Mouse (Mus musculus) hindbrain, embryonic 16.5 days (tissue): Measurements from ENCODE around the gene Naa80. TPM values are rescaled to one million over a fixed set of nuclear protein-coding genes. Genes with fewer than 3 reads are reported as not detected.

Source experiments
- ATAC-seq: fragments of 200-750 bp; cut with Nextera tagmentation; 2 replicates; pipeline ENCODE4 v1.8.0; 2017; ENCODE audit warnings: moderate TSS enrichment, moderate library complexity
- H3K27ac ChIP-seq: fragments of 300-500 bp; sonication (generic); 2 replicates; pipeline ENCODE4 v1.5.1; 2014; ENCODE audit warnings: low read depth, mild to moderate bottlenecking, control low read depth, low read length, moderate library complexity
- H3K27me3 ChIP-seq: fragments of 300-500 bp; sonication (generic); replicated peaks from 2 replicates; pipeline ENCODE4 v1.6.1; 2014; ENCODE audit warnings: low read length; ENCODE audit not compliant: control insufficient read depth, insufficient read depth
- H3K36me3 ChIP-seq: fragments of 300-500 bp; sonication (generic); 2 replicates; pipeline ENCODE4 v1.6.1; 2014; ENCODE audit warnings: mild to moderate bottlenecking, low read length, moderate library complexity, mixed read lengths; ENCODE audit not compliant: control insufficient read depth, insufficient read depth
- H3K4me1 ChIP-seq: fragments of 300-500 bp; sonication (generic); 2 replicates; pipeline ENCODE4 v1.6.1; 2014; ENCODE audit warnings: low read depth, low read length; ENCODE audit not compliant: control insufficient read depth, insufficient read depth
- H3K4me2 ChIP-seq: fragments of 300-500 bp; sonication (generic); 2 replicates; pipeline ENCODE4 v1.6.1; 2014; ENCODE audit warnings: mild to moderate bottlenecking, low read length, control low read depth, moderate library complexity
- H3K4me3 ChIP-seq: fragments of 300-500 bp; sonication (generic); 2 replicates; pipeline ENCODE4 v1.5.1; 2014; ENCODE audit warnings: mild to moderate bottlenecking, low read length, control low read depth, moderate library complexity
- H3K9ac ChIP-seq: fragments of 300-500 bp; sonication (generic); 2 replicates; pipeline ENCODE4 v1.6.1; 2014; ENCODE audit warnings: low read depth, mild to moderate bottlenecking, control low read depth, low read length, moderate library complexity
- H3K9me3 ChIP-seq: fragments of 300-500 bp; sonication (generic); 2 replicates; pipeline ENCODE4 v1.6.1; 2014; ENCODE audit warnings: mild to moderate bottlenecking, low read length, moderate library complexity; ENCODE audit not compliant: control insufficient read depth
- WGBS: fragments of 180-500 bp; shearing (Covaris S2); extraction: QIAGEN DNeasy Blood & Tissue Kit; methylation state at CpG from one replicate; pipeline ENCODE4 v1.1.7; 2014; 5-methylcytosine and 5-hydroxymethylcytosine counted together
- polyA plus RNA-seq: library from polyadenylated mRNA; unstranded; fragments of >200 nt; fragmentation: Nextera tagmentation; extraction: Ambion mirVana; gene quantifications from 2 replicates; pipeline ENCODE4 v1.2.1, GENCODE M21; 2015

Naa80 gene
- polyA plus RNA-seq, 1 experiment from 2014 or later = 17.1 TPM

DNA sequence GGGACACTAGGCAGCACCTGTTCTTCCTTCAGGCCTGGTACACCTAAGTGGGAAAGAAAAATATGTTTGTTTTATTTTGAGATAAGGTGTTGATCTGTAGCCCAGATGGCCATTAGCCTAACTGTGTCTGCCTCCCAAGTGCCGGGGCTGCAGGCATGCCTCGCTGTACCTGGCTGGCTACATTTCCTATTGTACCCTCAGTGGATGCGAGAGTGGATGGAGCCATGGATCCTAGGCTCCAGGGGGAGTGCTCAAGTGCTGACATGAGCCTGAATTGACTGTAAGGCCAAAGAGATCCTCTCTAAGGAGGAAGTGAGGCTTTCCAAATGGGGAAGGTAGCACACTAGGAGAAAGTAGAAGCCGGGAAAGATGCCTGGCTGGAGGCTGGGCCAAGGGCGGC lies 30.7 kb upstream of the Naa80 start:
- Histone ChIP-seq H3K9ac (no peak overlapping the region), H3K4me2 (no peak overlapping the region), H3K27ac (no peak overlapping the region), H3K36me3 (peaks cover 12% of the 10 kb centered on the region), H3K4me1 (peaks cover 28% of the 10 kb centered on the region), H3K27me3 (peaks cover 23% of the 10 kb centered on the region), H3K4me3 (no peak overlapping the region), H3K9me3 (no peaks in the 10 kb centered on the region)
- no peak for ATAC-seq
- WGBS = 81% methylated on average over 5 of the region's 5 CpGs

- Histone ChIP-seq H3K9ac (no peak overlapping the region), H3K4me1 (peaks cover 31% of the 10 kb centered on the region), H3K4me3 (no peak overlapping the region), H3K4me2 (no peak overlapping the region), H3K9me3 (no peaks in the 10 kb centered on the region), H3K27ac (no peak overlapping the region), H3K36me3 (peaks cover 12% of the 10 kb centered on the region), H3K27me3 (peaks cover 24% of the 10 kb centered on the region)
- WGBS = 91% methylated on average over 10 of the region's 10 CpGs
- no peak for ATAC-seq
Observed at GRCm38 (mm10) chr9:107548820-107549219, 29.9 kb upstream of the Naa80 start.

DNA sequence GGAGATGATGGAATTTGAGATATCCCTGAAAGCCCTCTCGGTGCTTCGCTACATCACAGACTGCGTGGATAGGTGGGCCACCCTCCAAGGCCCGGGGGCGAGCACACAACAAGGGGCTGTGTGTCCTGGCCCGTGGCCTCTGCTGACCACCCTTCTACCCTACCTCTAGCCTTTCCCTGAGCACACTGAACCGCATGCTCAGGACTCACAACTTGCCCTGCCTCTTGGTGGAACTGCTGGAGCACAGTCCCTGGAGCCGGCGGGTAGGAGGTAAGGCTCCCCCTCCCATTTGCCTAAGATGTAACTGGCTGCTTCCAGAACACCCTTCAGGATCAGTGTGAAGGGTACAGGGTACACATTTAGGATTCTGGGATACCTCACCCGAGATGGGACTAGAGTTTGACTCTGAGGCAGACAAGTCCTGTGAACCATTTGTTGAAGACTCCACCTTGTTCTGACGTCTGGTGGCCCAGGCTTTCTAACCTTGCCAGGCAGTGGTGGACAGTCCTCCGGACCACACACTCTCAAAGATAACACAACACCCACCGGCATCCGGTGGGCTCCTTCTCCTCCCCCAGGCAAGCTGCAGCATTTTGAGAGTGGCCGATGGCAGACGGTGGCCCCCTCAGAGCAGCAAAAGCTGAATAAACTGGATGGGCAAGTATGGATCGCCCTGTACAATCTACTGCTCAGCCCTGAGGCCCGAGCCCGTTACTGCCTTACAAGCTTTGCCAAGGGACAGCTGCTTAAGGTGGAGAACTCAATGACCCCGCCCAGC lies 29.2 kb upstream of the Naa80 start:
- H3K4me2 ChIP-seq = no peak overlapping the region
- peaks cover 5% of the 10 kb centered on the region for H3K36me3 ChIP-seq
- peaks cover 24% of the 10 kb centered on the region for H3K27me3 ChIP-seq
- WGBS = 85% methylated on average over 20 of the region's 20 CpGs
- no peak overlapping the region for H3K4me3 ChIP-seq
- no peak for ATAC-seq
- no peak overlapping the region for H3K9ac ChIP-seq
- H3K27ac ChIP-seq = no peak overlapping the region
- peaks cover 32% of the 10 kb centered on the region for H3K4me1 ChIP-seq
- H3K9me3 ChIP-seq = no peaks in the 10 kb centered on the region

DNA sequence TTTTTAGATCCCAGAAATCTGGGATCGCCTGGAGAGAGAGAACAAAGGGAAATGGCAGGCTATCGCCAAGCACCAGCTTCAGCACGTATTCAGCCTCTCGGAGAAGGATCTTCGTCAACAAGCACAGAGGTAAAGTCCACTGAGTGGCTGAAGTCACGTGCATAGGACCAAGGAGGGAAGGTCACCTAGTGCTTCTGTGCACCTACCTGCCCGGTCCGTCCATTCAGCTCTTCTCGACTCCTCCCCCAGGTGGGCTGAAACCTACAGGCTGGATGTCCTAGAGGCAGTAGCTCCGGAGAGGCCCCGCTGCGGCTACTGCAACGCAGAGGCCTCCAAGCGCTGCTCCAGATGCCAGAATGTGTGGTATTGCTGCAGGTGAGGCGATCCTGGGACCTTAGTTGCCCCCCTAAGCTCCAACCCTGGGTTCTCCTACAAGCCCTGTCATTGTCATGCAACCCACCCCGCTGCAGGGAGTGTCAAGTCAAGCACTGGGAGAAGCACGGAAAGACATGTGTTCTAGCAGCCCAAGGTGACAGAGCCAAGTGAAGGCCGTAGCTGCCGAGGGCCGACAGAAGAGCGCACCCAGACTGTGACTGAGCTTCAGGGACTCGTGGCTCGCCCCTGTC lies 28.1 kb upstream of the Naa80 start:
- Histone ChIP-seq H3K27ac (no peak overlapping the region), H3K27me3 (peaks cover 24% of the 10 kb centered on the region), H3K9me3 (no peaks in the 10 kb centered on the region), H3K4me2 (peak overlapping the region; percentile 73), H3K4me3 (peak overlapping the region; percentile 43; the same call in 1 of the 2 replicates), H3K36me3 (no peaks in the 10 kb centered on the region), H3K4me1 (peaks cover 31% of the 10 kb centered on the region), H3K9ac (no peak overlapping the region)
- no peak for ATAC-seq
- WGBS = 33% methylated on average over 23 of the region's 23 CpGs

DNA sequence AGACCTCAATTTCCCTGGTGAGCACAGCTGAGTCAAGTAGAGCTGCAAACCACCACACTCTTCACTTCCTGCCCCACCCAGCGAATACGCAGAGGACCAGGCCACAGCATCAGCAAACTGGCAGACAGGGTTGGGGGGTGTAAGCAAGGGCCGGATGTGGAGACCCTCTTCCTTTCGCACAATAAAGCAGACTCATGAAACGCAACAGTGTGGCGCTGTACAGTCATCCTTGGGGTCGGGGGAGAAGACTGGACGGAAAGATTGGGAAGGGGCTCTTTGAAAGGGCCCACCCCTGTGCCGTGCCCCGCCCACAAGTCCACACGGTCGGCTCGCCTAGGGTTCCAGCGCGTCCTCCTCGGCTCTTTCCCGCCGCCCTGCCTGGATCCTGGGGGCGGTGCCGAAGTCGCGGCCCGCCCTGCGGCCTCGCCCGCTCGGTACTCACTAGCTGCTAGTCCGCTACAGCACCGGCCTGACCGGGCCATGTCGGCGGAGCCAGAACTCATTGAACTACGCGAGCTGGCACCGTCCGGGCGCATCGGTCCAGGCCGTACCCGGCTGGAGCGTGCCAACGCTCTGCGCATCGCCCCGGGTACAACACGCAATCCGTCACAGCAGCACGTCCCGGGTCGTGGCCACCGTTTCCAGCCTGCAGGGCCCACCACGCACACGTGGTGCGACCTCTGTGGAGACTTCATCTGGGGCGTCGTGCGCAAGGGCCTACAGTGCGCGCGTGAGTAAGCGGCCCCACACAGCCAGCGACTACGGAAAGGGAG lies 27.4 kb upstream of the Naa80 start, which contains the start of gene Rassf1:
TSS of gene Rassf1 (plus strand) at position 439 of the 773 bp plus-strand sequence.
- peaks cover 24% of the 10 kb centered on the region for H3K27me3 ChIP-seq
- peak within 1 kb of the TSS; percentile 43 for H3K4me3 ChIP-seq
- H3K4me2 ChIP-seq = peak within 1 kb of the TSS; percentile 73
- H3K36me3 ChIP-seq = no peaks in the 10 kb centered on the region
- no peak for ATAC-seq
- peak within 1 kb of the TSS; percentile 68 for H3K9ac ChIP-seq
- peaks cover 38% of the 10 kb centered on the region for H3K4me1 ChIP-seq
- 3% methylated on average over 57 of the region's 63 CpGs for WGBS
- no peaks in the 10 kb centered on the region for H3K9me3 ChIP-seq
- H3K27ac ChIP-seq = peak within 1 kb of the TSS; percentile 14; the same call in 1 of the 2 replicates

DNA sequence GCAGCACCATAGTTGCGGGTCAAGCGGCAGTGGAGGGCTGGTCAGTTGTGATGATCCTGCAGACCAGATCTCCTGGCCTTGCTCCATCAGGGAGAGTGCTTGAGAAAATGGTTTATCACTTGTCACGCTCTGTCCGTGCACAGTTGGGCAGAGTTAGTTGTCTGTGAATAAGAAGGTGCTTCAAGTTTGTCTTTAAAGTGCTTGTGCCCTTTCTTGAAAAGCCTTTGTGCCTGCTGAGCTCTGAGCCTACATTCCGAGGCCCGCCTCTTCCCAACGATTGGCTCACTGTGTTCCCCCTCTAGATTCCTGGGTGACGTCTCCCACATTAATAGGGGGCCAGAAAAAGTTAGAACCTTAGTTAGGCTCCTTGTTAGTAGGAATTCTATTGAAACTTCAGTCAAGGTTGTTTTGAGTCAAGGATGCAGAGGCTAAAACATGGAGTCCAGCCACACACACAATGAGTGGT lies 26.8 kb upstream of the Naa80 start:
- Histone ChIP-seq H3K4me2 (peak overlapping the region; percentile 73), H3K27me3 (peaks cover 24% of the 10 kb centered on the region), H3K36me3 (no peaks in the 10 kb centered on the region), H3K27ac (0 out of 2 replicates have a peak overlapping the region, but pooled peaks have one; percentile 14), H3K9ac (peak overlapping the region; percentile 68), H3K4me3 (peak overlapping the region; percentile 43), H3K9me3 (no peaks in the 10 kb centered on the region), H3K4me1 (peaks cover 40% of the 10 kb centered on the region)
- WGBS = 15% methylated on average over 8 of the region's 8 CpGs
- ATAC-seq = no peak

DNA sequence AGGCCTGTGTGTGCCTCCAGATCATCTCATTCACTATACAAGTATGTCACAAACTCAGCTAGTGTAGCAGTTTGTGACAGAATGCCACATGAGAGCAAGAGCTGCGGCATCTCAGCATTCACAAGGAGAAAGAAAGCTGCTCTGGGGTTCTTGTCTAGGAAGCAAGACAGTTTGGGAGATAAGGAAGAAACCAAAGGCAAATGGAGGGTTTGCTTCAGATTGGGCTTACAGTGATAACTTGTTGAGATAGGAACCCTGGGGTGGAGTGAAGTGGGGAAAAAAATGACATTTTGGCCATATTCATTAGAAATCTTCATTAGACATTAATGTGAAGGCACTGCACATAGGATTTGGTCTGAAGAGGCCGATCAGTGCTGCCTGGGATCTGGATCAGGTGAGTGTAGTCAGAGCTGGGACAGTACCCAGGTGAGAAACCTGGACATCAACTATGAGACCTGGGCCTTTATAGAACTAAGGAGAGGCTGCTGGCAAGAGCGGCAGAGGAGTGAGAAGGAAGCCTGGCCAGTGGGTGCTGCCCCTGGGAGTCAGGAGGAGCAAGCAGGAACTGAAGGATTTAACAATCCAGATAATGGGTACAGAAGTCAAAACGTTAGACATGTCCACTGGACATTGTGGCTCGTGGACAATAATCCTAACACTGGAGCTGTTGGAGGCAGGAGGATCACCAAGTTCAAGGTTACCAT lies 25.8 kb upstream of the Naa80 start:
- Histone ChIP-seq H3K4me3 (no peak overlapping the region; the same call in 1 of the 2 replicates), H3K27ac (no peak overlapping the region), H3K9ac (no peak overlapping the region; the same call in 1 of the 2 replicates), H3K4me1 (peaks cover 34% of the 10 kb centered on the region), H3K9me3 (no peaks in the 10 kb centered on the region), H3K4me2 (peak overlapping the region; percentile 96; the same call in 1 of the 2 replicates), H3K27me3 (peaks cover 24% of the 10 kb centered on the region), H3K36me3 (peaks cover 5% of the 10 kb centered on the region)
- 81% methylated on average over 5 of the region's 5 CpGs for WGBS
- ATAC-seq = no peak

GRCm38 (mm10) chr9:107553541-107554318 lies 25.0 kb upstream of the Naa80 start:
- H3K9me3 ChIP-seq = no peaks in the 10 kb centered on the region
- H3K4me1 ChIP-seq = peaks cover 34% of the 10 kb centered on the region
- 7% methylated on average over 35 of the region's 37 CpGs for WGBS

More at GRCm38 (mm10) chr9:107553541-107554318, 25.0 kb upstream of the Naa80 start:
- H3K36me3 ChIP-seq = peaks cover 10% of the 10 kb centered on the region
- peak; percentile 68 for ATAC-seq
- peaks cover 24% of the 10 kb centered on the region for H3K27me3 ChIP-seq
- peak overlapping the region; percentile 92 for H3K27ac ChIP-seq
- H3K4me3 ChIP-seq = peak overlapping the region; percentile 81
- H3K9ac ChIP-seq = peak overlapping the region; percentile 80
- H3K4me2 ChIP-seq = peak overlapping the region; percentile 96
